Mouse (Mus musculus) forebrain, embryonic 12.5 days (tissue): Measurements from ENCODE around the gene Rps6kc1. TPM values are rescaled to one million over a fixed set of nuclear protein-coding genes. Genes with fewer than 3 reads are reported as not detected.
A peak's percentile ranks its signal among the peaks of the same experiment; 100 is the strongest.

Experiments used
- ATAC-seq: fragments of 200-750 bp; cut with Nextera tagmentation; 2 replicates; pipeline ENCODE4 v1.8.0; 2017; ENCODE audit warnings: moderate TSS enrichment; ENCODE audit not compliant: low FRiP score
- H3K27ac ChIP-seq: fragments of 300-500 bp; sonication (generic); 2 replicates; pipeline ENCODE4 v1.5.1; 2016; ENCODE audit warnings: mild to moderate bottlenecking
- H3K27me3 ChIP-seq: fragments of 300-500 bp; sonication (generic); 2 replicates; pipeline ENCODE4 v1.6.1; 2016; ENCODE audit warnings: mild to moderate bottlenecking
- H3K36me3 ChIP-seq: fragments of 300-500 bp; sonication (generic); replicated peaks from 2 replicates; pipeline ENCODE4 v1.6.1; 2016; ENCODE audit warnings: mild to moderate bottlenecking
- H3K4me1 ChIP-seq: fragments of 300-500 bp; sonication (generic); 2 replicates; pipeline ENCODE4 v1.6.1; 2016
- H3K4me2 ChIP-seq: fragments of 300-500 bp; sonication (generic); 2 replicates; pipeline ENCODE4 v1.6.1; 2016; ENCODE audit warnings: mild to moderate bottlenecking, moderate library complexity
- H3K4me3 ChIP-seq: fragments of 300-500 bp; sonication (generic); replicated peaks from 2 replicates; pipeline ENCODE4 v1.5.1; 2016; ENCODE audit warnings: mild to moderate bottlenecking
- H3K9ac ChIP-seq: fragments of 300-500 bp; sonication (generic); 2 replicates; pipeline ENCODE4 v1.6.1; 2016; ENCODE audit warnings: mild to moderate bottlenecking
- H3K9me3 ChIP-seq: fragments of 300-500 bp; sonication (generic); 2 replicates; pipeline ENCODE4 v1.6.1; 2016
- whole genome bisulfite sequencing: fragments of 180-500 bp; shearing (Covaris S2); methylation state at CpG from one replicate; pipeline ENCODE4 v1.1.7; 2016; 5-methylcytosine and 5-hydroxymethylcytosine counted together
- polyA plus RNA-seq: library from polyadenylated mRNA; unstranded; fragments of >200 nt; fragmentation: Nextera tagmentation; extraction: Ambion mirVana; gene quantifications from 2 replicates; pipeline ENCODE4 v1.2.1, GENCODE M21; 2016

The Rps6kc1 gene
- polyA plus RNA-seq, 1 experiment from 2014 or later = 22.5 TPM

DNA sequence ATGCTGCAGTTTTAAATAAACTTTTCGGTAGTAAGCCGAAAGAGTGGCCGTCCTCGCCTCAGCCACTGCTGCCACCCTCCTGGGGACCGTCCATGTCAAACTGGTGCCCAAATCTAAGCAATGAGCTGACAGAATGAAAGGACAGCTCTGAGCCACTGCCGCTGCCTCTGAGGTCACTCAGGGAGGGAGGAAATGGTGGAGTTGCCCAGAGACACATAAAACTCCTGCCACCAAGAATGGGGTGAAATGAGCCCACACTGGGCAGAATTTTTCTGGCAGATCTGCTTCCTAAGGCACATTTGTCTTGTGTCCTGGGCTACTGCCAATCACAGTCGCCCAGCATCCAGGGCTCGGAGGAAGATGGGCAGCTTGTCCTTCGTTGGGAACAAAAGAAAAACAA, 255.5 kb downstream of the Rps6kc1 start:
- Histone ChIP-seq H3K27ac (0 out of 2 replicates have a peak overlapping the region, but pooled peaks have one; percentile 8), H3K27me3 (peaks cover 11% of the 10 kb centered on the region; the same call in 1 of the 2 replicates), H3K9me3 (no peaks in the 10 kb centered on the region), H3K9ac (no peak overlapping the region), H3K4me1 (peaks cover 30% of the 10 kb centered on the region), H3K4me3 (no peak overlapping the region), H3K4me2 (no peak overlapping the region), H3K36me3 (no peaks in the 10 kb centered on the region)
- WGBS = 78% methylated on average over 9 of the region's 9 CpGs
- no peak for ATAC-seq

DNA sequence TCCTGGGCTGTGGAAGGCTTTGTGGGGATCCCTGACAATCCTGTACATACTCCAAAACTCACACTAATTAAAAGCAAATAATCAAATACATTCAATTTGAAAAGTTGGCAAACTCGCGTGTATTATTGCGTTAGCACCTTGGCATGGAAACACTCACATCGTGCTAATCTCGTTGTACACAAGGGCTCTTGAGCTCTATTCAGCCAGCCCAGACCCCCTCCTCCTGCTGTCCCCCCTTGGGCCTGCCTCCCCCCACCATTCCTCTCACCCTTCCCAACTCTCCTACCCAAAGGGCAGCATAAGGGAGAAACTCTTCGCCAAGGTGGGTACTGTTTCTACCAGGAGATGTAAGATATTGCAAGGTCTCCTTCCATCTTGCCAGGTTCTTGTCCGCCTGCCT, 255.9 kb downstream of the Rps6kc1 start:
- no peaks in the 10 kb centered on the region for H3K36me3 ChIP-seq
- peak overlapping the region; percentile 82; the same call in 1 of the 2 replicates for H3K27ac ChIP-seq
- ATAC-seq = no peak
- WGBS = 52% methylated on average over 7 of the region's 7 CpGs
- peaks cover 11% of the 10 kb centered on the region; the same call in 1 of the 2 replicates for H3K27me3 ChIP-seq
- H3K4me2 ChIP-seq = no peak overlapping the region
- peaks cover 27% of the 10 kb centered on the region for H3K4me1 ChIP-seq
- no peaks in the 10 kb centered on the region for H3K9me3 ChIP-seq
- H3K4me3 ChIP-seq = no peak overlapping the region
- H3K9ac ChIP-seq = no peak overlapping the region

DNA sequence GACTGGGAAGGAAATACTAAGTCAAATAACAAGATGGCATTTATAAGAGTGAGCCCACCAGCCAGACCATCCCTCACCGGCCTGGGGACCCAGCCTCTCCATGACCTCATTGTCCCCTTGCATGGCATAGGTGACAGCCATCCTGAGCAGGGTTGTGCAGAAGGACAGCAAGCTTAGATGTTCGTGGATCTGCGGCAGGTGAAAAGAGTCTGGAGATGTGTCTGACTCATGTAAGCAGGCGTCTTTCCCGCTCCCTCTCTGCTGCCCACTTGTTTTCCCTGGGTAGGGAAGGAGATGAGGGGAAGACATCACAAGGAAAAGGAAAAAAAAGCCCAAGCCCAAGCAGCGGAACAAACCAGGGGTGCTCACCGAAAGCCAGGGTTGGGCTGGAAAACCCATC, 256.5 kb downstream of the Rps6kc1 start:
- no peak overlapping the region for H3K9ac ChIP-seq
- H3K4me2 ChIP-seq = no peak overlapping the region
- peak overlapping the region; percentile 82 for H3K27ac ChIP-seq
- peaks cover 26% of the 10 kb centered on the region for H3K4me1 ChIP-seq
- H3K27me3 ChIP-seq = peaks cover 11% of the 10 kb centered on the region; the same call in 1 of the 2 replicates
- no peak overlapping the region for H3K4me3 ChIP-seq
- H3K36me3 ChIP-seq = no peaks in the 10 kb centered on the region
- no peaks in the 10 kb centered on the region for H3K9me3 ChIP-seq
- WGBS = 85% methylated on average over 7 of the region's 7 CpGs
- no peak for ATAC-seq

DNA sequence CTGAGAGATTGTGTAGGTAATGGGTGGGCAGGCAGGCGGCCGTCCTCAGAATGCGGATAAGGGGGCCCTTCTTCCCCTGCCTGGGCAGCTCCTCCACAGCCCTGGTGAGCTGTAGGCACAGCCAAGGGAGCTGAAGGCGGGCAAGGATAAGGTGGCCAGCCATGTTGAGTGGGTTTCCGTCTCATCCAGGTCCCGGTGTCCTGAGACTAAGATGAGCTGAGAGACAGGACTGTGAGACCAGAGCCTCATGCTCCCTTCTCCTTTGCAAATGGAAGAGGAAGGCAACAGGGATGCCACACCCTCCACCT, 256.9 kb downstream of the Rps6kc1 start:
- H3K36me3 ChIP-seq = no peaks in the 10 kb centered on the region
- no peak overlapping the region for H3K9ac ChIP-seq
- 54% methylated on average over 6 of the region's 6 CpGs for WGBS
- H3K9me3 ChIP-seq = no peaks in the 10 kb centered on the region
- H3K4me1 ChIP-seq = peaks cover 22% of the 10 kb centered on the region
- no peak overlapping the region for H3K4me3 ChIP-seq
- peak overlapping the region; percentile 19 for H3K4me2 ChIP-seq
- peak overlapping the region; percentile 82 for H3K27ac ChIP-seq
- H3K27me3 ChIP-seq = peaks cover 10% of the 10 kb centered on the region; the same call in 1 of the 2 replicates
- peak; percentile 61 for ATAC-seq

DNA sequence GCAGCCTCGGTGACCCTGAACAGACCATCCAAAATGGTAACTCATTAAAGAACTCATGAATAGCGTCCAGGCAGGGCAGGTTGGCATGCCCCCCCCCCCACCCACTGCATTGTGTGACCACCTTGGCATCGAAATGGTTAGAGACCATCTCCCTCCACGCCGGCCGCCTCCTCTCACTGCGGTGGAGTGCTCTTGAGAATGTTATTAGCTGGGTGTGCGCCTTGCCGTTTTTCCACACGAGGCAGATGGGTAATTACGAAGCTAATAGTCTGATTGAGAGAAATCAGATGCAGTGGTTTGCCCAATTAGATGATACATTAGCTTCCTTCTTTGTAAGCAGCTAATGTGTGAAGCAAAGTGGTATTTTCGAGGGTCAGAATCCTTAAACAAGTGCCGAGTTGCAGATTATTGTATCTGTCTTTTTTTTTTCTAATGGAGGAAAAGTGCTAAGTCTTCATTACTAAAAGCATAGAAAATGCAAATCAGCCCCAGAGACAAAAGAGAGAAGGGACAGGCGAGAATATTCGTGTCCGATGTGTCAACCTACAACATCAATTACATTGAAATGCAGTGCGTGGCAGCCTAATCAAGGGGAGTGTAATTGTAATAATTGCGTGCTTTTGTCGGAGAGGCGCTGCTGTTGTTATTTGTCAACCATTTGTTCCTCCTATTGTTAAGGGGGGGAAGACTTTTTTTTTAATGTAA, 257.4 kb downstream of the Rps6kc1 start:
- peak overlapping the region; percentile 19 for H3K4me2 ChIP-seq
- H3K36me3 ChIP-seq = no peaks in the 10 kb centered on the region
- peak overlapping the region; percentile 82 for H3K27ac ChIP-seq
- H3K4me1 ChIP-seq = peaks cover 22% of the 10 kb centered on the region
- peak; percentile 81 for ATAC-seq
- H3K9me3 ChIP-seq = no peaks in the 10 kb centered on the region
- no peak overlapping the region for H3K9ac ChIP-seq
- peaks cover 7% of the 10 kb centered on the region; the same call in 1 of the 2 replicates for H3K27me3 ChIP-seq
- WGBS = 46% methylated on average over 20 of the region's 20 CpGs
- H3K4me3 ChIP-seq = no peak overlapping the region

DNA sequence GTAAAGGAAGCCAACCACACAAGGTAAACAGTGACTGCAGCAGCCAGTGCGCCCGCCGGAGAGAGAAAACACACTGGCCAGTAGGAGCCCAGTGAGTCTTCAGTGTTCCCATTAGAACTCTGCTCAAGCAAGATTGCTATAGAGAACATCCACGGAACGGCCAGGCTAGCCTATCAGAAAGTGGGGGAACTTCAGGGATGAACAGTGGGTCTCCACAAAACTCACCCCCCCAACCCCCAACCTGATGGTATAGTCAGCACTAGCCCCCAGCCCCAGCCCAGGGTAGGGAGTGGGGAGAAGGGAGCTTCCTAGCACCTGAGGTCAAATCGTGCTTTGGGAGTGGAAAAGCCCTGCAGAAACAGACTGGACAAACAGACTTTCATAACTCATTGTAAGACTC, 258.5 kb downstream of the Rps6kc1 start:
- Histone ChIP-seq H3K4me3 (no peak overlapping the region), H3K4me1 (peaks cover 22% of the 10 kb centered on the region), H3K27ac (no peak overlapping the region), H3K9me3 (no peaks in the 10 kb centered on the region), H3K4me2 (no peak overlapping the region), H3K36me3 (no peaks in the 10 kb centered on the region), H3K9ac (no peak overlapping the region), H3K27me3 (peaks cover 7% of the 10 kb centered on the region; the same call in 1 of the 2 replicates)
- 78% methylated on average over 6 of the region's 6 CpGs for WGBS
- no peak for ATAC-seq

Other genes with a start within 250 kb of the Rps6kc1 start
- 63.7 and 65.3 TPM in 2 replicates for gene Angel2, start 13.3 kb upstream of the Rps6kc1 start, polyA plus RNA-seq
- gene Vash2, start 67.5 kb upstream of the Rps6kc1 start, polyA plus RNA-seq = 65.0 and 65.5 TPM in 2 replicates
- gene Flvcr1, start 114.4 kb upstream of the Rps6kc1 start, polyA plus RNA-seq = 9.7 and 11.5 TPM in 2 replicates
- gene Spata45, start 124.9 kb upstream of the Rps6kc1 start, polyA plus RNA-seq = not detected in 2 replicates
- 11.9 and 15.3 TPM in 2 replicates for gene Tatdn3, start 151.2 kb upstream of the Rps6kc1 start, polyA plus RNA-seq
- 26.4 and 28.1 TPM in 2 replicates for gene Nsl1, start 151.2 kb upstream of the Rps6kc1 start, polyA plus RNA-seq
- gene Batf3, start 186.1 kb upstream of the Rps6kc1 start, polyA plus RNA-seq = 3.5 and 3.7 TPM in 2 replicates